Mouse (Mus musculus) thymus, postnatal 4 days (tissue): ENCODE measurements around the gene Zdhhc5.
A peak's percentile ranks its signal among the peaks of the same experiment; 100 is the strongest.
"Not testable (repeated sequence)": the region's sequence is repeated elsewhere in the genome, so short reads cannot be mapped to it uniquely, and the experiment has no call there.

Experiments used
- DNase-seq: peaks from one replicate; pipeline ENCODE4 v3.0.0; 2021

The Zdhhc5 gene

GRCm38 (mm10) chr2:84734351-84734864 lies 19.4 kb upstream of the Zdhhc5 start:
- DNase-seq: no peak

GRCm38 (mm10) chr2:84733579-84734300 lies 18.8 kb upstream of the Zdhhc5 start, which contains the start of gene Ypel4:
Gene Ypel4, plus strand, starts transcription at chr2:84734058.
- DNase-seq: no peak

- DNase-seq: no peak
Measured at GRCm38 (mm10) chr2:84732394-84732793, 17.4 kb upstream of the Zdhhc5 start.

- DNase-seq: no peak
Measured at GRCm38 (mm10) chr2:84731206-84731605, 16.2 kb upstream of the Zdhhc5 start.

- not testable (repeated sequence) for DNase-seq
Measured at GRCm38 (mm10) chr2:84728191-84728590, 13.2 kb upstream of the Zdhhc5 start.

GRCm38 (mm10) chr2:84727172-84727858 lies 12.3 kb upstream of the Zdhhc5 start, which contains the start of gene Clp1:
Gene Clp1, minus strand, starts transcription at chr2:84727350.
- peak; percentile 94 for DNase-seq

- no peak for DNase-seq
Measured at GRCm38 (mm10) chr2:84726716-84727115, 11.7 kb upstream of the Zdhhc5 start.

GRCm38 (mm10) chr2:84725770-84726169 lies 10.8 kb upstream of the Zdhhc5 start:
- DNase-seq: no peak

GRCm38 (mm10) chr2:84723856-84724255 lies 8.9 kb upstream of the Zdhhc5 start:
- DNase-seq: no peak

- no peak for DNase-seq
Measured at GRCm38 (mm10) chr2:84721182-84721581, 6.2 kb upstream of the Zdhhc5 start.

- no peak for DNase-seq
Measured at GRCm38 (mm10) chr2:84720718-84721117, 5.7 kb upstream of the Zdhhc5 start.

- no peak for DNase-seq
Measured at GRCm38 (mm10) chr2:84717357-84717756, 2.4 kb upstream of the Zdhhc5 start.

GRCm38 (mm10) chr2:84716423-84717355 lies 1.7 kb upstream of the Zdhhc5 start:
- no peak for DNase-seq

GRCm38 (mm10) chr2:84715562-84716361 lies 782 bp upstream of the Zdhhc5 start:
- peak; percentile 69 for DNase-seq

- DNase-seq: no peak
Measured at GRCm38 (mm10) chr2:84714422-84714810, 564 bp downstream of the Zdhhc5 start.

- no peak for DNase-seq
Measured at GRCm38 (mm10) chr2:84711898-84712297, 3.1 kb downstream of the Zdhhc5 start.

GRCm38 (mm10) chr2:84707523-84707922 lies 7.5 kb downstream of the Zdhhc5 start:
- no peak for DNase-seq

GRCm38 (mm10) chr2:84705295-84705694 lies 9.7 kb downstream of the Zdhhc5 start:
- DNase-seq: no peak

- DNase-seq: no peak
Measured at GRCm38 (mm10) chr2:84704329-84704728, 10.7 kb downstream of the Zdhhc5 start.

GRCm38 (mm10) chr2:84703497-84703896 lies 11.5 kb downstream of the Zdhhc5 start:
- DNase-seq: no peak

GRCm38 (mm10) chr2:84695007-84695695 lies 19.8 kb downstream of the Zdhhc5 start:
- no peak for DNase-seq
